Mouse (Mus musculus) thymus, postnatal 10 days (tissue): ENCODE measurements around the gene Tcp11l2.

Source experiments
- DNase-seq, 2 experiments: peaks; one replicate each; pipeline ENCODE4 v3.0.0; 2021; ENCODE audit warnings: low spot score in 2 of 2

The Tcp11l2 gene

DNA sequence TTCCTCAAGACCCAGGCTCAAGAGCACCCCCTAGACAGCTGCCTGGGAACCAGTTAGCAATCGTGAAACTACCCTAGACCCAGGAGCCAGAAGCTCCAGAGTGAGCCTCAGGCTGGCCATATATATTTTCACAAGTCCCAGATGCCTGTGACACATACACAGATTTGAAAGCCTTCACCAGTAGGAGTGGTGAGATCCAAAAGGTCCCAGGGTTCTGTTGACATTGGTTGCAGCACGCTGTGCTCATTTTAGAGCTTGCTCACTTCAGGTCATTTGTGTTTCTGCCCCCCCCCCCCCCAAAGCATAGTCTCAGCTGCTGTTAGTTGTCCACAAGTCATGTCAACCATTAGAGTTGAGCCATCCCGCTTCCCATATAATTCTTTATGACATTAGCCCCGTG is 77.6 kb downstream of the Tcp11l2 start:
- DNase-seq: no peak

DNA sequence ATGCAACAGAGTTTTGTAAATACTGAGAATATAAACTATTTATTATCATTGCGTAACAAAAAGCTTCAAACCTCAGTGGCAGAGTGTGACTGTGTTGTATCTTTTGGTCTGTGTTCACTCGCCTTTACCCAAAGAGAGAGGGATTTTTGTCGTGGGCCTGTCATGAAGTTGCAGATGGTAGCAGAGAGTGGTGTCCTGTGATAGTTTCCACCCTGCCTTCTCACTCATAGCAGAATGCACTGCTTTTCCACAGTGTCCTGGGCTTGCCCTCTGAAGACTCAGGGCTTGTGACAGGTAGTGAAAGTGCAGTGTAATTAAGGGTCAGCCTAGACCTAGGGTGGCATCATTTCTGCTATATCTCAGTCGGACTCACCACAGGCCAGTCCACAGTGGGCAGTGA is 78.3 kb downstream of the Tcp11l2 start:
- DNase-seq: no peak

- no peak for DNase-seq
Observed at GRCm38 (mm10) chr10:84656618-84657017, 80.2 kb downstream of the Tcp11l2 start.

DNA sequence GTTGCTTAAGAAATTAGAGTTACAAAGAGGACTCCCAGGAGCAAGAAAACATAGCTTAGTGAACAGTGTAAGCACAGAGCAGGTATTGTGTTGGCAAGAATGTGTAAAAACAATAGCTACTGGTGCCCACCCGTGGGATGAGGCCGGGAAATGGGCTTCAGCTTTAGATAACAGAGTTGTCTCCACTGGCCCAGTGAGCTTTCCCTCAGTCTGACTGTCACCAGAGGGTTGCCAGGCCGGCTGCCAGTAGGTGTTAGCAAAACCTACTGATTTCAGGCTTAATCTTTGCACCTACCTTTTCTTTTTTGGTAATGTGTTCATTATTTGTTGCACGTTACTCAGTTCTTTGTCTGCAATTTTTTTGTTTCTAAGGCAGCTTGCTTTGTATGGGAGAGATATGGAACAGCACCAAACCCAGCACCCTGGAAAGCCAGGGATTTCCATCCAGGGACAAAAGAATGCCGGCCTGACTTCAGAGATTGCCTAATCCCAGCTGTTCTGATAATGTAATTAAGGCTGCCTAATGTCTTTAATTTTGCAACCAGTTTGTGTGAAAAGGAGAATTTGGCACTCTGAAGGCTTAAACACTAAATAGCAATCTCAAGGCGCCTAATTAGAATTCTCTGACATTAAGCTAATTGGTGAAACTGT is 81.1 kb downstream of the Tcp11l2 start:
- DNase-seq: no peak

DNA sequence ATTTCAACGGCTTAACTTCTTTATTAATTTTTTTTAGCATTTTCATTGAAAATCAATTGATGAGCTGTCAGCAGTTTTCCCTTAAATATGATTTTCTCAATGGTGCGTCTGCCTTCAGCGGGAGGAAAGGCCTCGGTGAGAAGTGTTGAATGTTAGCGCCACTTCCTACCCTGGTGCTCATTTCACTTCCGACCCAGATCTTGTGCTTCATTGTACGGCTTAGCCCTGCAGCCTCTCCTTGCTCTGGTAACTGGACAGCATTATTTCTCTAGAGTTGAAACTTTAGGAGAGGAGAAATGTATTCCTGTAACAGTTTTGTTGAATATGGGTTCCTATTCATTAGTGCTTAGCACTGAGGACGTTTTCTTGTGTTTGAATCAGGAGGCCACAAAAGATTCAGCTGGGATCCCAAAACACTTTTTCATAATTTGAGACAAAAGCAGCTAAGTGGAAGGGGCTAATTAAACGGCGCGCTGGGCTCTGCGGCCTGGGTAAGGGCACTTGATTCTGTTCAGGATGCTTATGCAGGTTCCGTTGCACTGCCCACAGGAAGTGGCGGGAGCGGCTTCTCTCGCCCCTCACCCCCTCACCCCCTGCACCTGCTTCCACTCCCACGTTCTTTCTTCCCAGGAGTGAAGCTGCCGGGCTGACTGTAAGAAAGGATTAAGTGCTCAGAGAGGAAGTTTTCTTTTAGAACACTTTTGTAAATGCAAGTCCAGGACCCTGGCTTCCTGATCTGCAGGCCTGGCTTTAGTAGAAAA is 81.8 kb downstream of the Tcp11l2 start:
- DNase-seq: peak in 1 of 2 experiments; percentile 23

- no peak for DNase-seq
Observed at GRCm38 (mm10) chr10:84659281-84659680, 82.9 kb downstream of the Tcp11l2 start.

DNA sequence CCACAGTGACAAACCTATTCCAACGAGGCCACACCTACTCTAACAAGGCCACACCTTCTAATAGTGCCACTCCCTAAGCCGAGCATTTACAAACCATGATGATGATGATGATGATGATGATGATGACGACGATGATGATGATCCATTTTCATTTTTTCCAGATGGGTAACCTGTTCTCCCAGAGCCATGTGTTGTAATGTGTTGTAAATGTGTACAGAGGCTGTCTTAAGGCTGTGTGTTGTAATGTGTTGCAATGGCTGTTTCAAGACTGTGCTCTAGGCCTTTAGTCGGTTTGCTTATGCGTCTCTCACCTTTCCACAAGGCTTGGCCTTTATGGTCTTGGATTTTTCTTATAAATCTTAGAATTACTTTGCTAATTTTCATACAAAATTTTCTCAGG is 85.7 kb downstream of the Tcp11l2 start:
- DNase-seq: no peak
